Mouse (Mus musculus): ENCODE results near the gene Mtrex. TPM values are rescaled to one million over a fixed set of nuclear protein-coding genes. Genes with fewer than 3 reads are reported as not detected.
A peak's percentile ranks its signal among the peaks of the same experiment; 100 is the strongest.

Mtrex gene
- polyA plus RNA-seq, 1 experiment from 2014 or later = 65.0 TPM

GRCm38 (mm10) chr13:112938130-112938529 is 10.9 kb upstream of the Mtrex start:
- Histone ChIP-seq H3K9me3 (ENCODE audit: control insufficient read depth, low read length) (no peaks in the 10 kb centered on the region), H3K9ac (no peak overlapping the region), H3K4me1 (replicated peaks; ENCODE audit: control insufficient read depth, insufficient read depth, low read length) (no peaks in the 10 kb centered on the region), H3K4me2 (replicated peaks) (no peak overlapping the region), H3K36me3 (replicated peaks; ENCODE audit: control insufficient read depth, insufficient read depth) (peaks cover 83% of the 10 kb centered on the region), H3K4me3 (replicated peaks; ENCODE audit: low read length) (no peak overlapping the region), H3K27ac (no peak overlapping the region), H3K27me3 (ENCODE audit: control insufficient read depth, insufficient read depth, low read length) (no peaks in the 10 kb centered on the region)
- WGBS = 96% methylated on average over 8 of the region's 8 CpGs
- ATAC-seq (ENCODE audit: low FRiP score) (no peak), DNase-seq (ENCODE audit: low spot score) (no peak)

- Histone ChIP-seq H3K4me1 (replicated peaks; ENCODE audit: control insufficient read depth, insufficient read depth, low read length) (peaks cover 21% of the 10 kb centered on the region), H3K9ac (peak overlapping the region; percentile 77), H3K4me3 (replicated peaks; ENCODE audit: low read length) (peak overlapping the region; percentile 86), H3K4me2 (replicated peaks) (peak overlapping the region; percentile 65), H3K9me3 (ENCODE audit: control insufficient read depth, low read length) (no peaks in the 10 kb centered on the region), H3K27ac (peak overlapping the region; percentile 87), H3K36me3 (replicated peaks; ENCODE audit: control insufficient read depth, insufficient read depth) (peaks cover 30% of the 10 kb centered on the region), H3K27me3 (ENCODE audit: control insufficient read depth, insufficient read depth, low read length) (no peaks in the 10 kb centered on the region)
- no peak for DNase-seq (ENCODE audit: low spot score)
- no peak for ATAC-seq (ENCODE audit: low FRiP score)
- WGBS = 8% methylated on average over 8 of the region's 8 CpGs
Measured at GRCm38 (mm10) chr13:112928038-112928668, 955 bp upstream of the Mtrex start.

- Histone ChIP-seq H3K4me2 (replicated peaks) (peak overlapping the region; percentile 65), H3K27me3 (ENCODE audit: control insufficient read depth, insufficient read depth, low read length) (no peaks in the 10 kb centered on the region), H3K4me1 (replicated peaks; ENCODE audit: control insufficient read depth, insufficient read depth, low read length) (peaks cover 21% of the 10 kb centered on the region), H3K9ac (peak overlapping the region; percentile 77), H3K36me3 (replicated peaks; ENCODE audit: control insufficient read depth, insufficient read depth) (peaks cover 17% of the 10 kb centered on the region), H3K9me3 (ENCODE audit: control insufficient read depth, low read length) (no peaks in the 10 kb centered on the region), H3K27ac (peak overlapping the region; percentile 87), H3K4me3 (replicated peaks; ENCODE audit: low read length) (peak overlapping the region; percentile 86)
- DNase-seq (ENCODE audit: low spot score) = no peak
- 0 out of 2 replicates have a peak, but pooled peaks have one; percentile 4 for ATAC-seq (ENCODE audit: low FRiP score)
- WGBS = under 1% methylated on average over 19 of the region's 19 CpGs
Measured at GRCm38 (mm10) chr13:112926796-112927195, 402 bp downstream of the Mtrex start.

GRCm38 (mm10) chr13:112925976-112926375 is 1.2 kb downstream of the Mtrex start:
- Histone ChIP-seq H3K4me1 (replicated peaks; ENCODE audit: control insufficient read depth, insufficient read depth, low read length) (peaks cover 21% of the 10 kb centered on the region), H3K9me3 (ENCODE audit: control insufficient read depth, low read length) (no peaks in the 10 kb centered on the region), H3K4me2 (replicated peaks) (peak overlapping the region; percentile 65), H3K9ac (peak overlapping the region; percentile 77), H3K36me3 (replicated peaks; ENCODE audit: control insufficient read depth, insufficient read depth) (peaks cover 17% of the 10 kb centered on the region), H3K27ac (no peak overlapping the region), H3K4me3 (replicated peaks; ENCODE audit: low read length) (peak overlapping the region; percentile 86), H3K27me3 (ENCODE audit: control insufficient read depth, insufficient read depth, low read length) (no peaks in the 10 kb centered on the region)
- 85% methylated on average over 4 of the region's 4 CpGs for WGBS
- no peak for DNase-seq (ENCODE audit: low spot score)
- no peak for ATAC-seq (ENCODE audit: low FRiP score)

GRCm38 (mm10) chr13:112925266-112925665 is 1.9 kb downstream of the Mtrex start:
- DNase-seq (ENCODE audit: low spot score) = no peak
- Histone ChIP-seq H3K4me1 (replicated peaks; ENCODE audit: control insufficient read depth, insufficient read depth, low read length) (peaks cover 21% of the 10 kb centered on the region), H3K9ac (no peak overlapping the region), H3K4me3 (replicated peaks; ENCODE audit: low read length) (no peak overlapping the region), H3K36me3 (replicated peaks; ENCODE audit: control insufficient read depth, insufficient read depth) (peaks cover 13% of the 10 kb centered on the region), H3K4me2 (replicated peaks) (no peak overlapping the region), H3K9me3 (ENCODE audit: control insufficient read depth, low read length) (no peaks in the 10 kb centered on the region), H3K27ac (no peak overlapping the region), H3K27me3 (ENCODE audit: control insufficient read depth, insufficient read depth, low read length) (no peaks in the 10 kb centered on the region)
- 81% methylated on average over 6 of the region's 6 CpGs for WGBS
- ATAC-seq (ENCODE audit: low FRiP score) = no peak

- Histone ChIP-seq H3K9me3 (ENCODE audit: control insufficient read depth, low read length) (no peaks in the 10 kb centered on the region), H3K4me3 (replicated peaks; ENCODE audit: low read length) (no peak overlapping the region), H3K9ac (no peak overlapping the region), H3K4me2 (replicated peaks) (no peak overlapping the region), H3K36me3 (replicated peaks; ENCODE audit: control insufficient read depth, insufficient read depth) (peaks cover 44% of the 10 kb centered on the region), H3K27me3 (ENCODE audit: control insufficient read depth, insufficient read depth, low read length) (no peaks in the 10 kb centered on the region), H3K4me1 (replicated peaks; ENCODE audit: control insufficient read depth, insufficient read depth, low read length) (peaks cover 7% of the 10 kb centered on the region), H3K27ac (no peak overlapping the region)
- no peak for ATAC-seq (ENCODE audit: low FRiP score)
- 94% methylated on average over 3 of the region's 3 CpGs for WGBS
- DNase-seq (ENCODE audit: low spot score) = no peak
Measured at GRCm38 (mm10) chr13:112920906-112921305, 6.3 kb downstream of the Mtrex start.

GRCm38 (mm10) chr13:112919141-112919865 is 7.9 kb downstream of the Mtrex start:
- H3K4me2 ChIP-seq (replicated peaks) = no peak overlapping the region
- no peaks in the 10 kb centered on the region for H3K27me3 ChIP-seq (ENCODE audit: control insufficient read depth, insufficient read depth, low read length)
- no peak for DNase-seq (ENCODE audit: low spot score)
- WGBS = 83% methylated on average over 4 of the region's 4 CpGs
- H3K4me1 ChIP-seq (replicated peaks; ENCODE audit: control insufficient read depth, insufficient read depth, low read length) = no peaks in the 10 kb centered on the region
- peaks cover 51% of the 10 kb centered on the region for H3K36me3 ChIP-seq (replicated peaks; ENCODE audit: control insufficient read depth, insufficient read depth)
- H3K9ac ChIP-seq = no peak overlapping the region
- H3K4me3 ChIP-seq (replicated peaks; ENCODE audit: low read length) = no peak overlapping the region
- no peak for ATAC-seq (ENCODE audit: low FRiP score)
- no peaks in the 10 kb centered on the region for H3K9me3 ChIP-seq (ENCODE audit: control insufficient read depth, low read length)
- H3K27ac ChIP-seq = no peak overlapping the region

- no peak overlapping the region for H3K27ac ChIP-seq
- no peak overlapping the region for H3K4me3 ChIP-seq (replicated peaks; ENCODE audit: low read length)
- no peaks in the 10 kb centered on the region for H3K27me3 ChIP-seq (ENCODE audit: control insufficient read depth, insufficient read depth, low read length)
- H3K4me1 ChIP-seq (replicated peaks; ENCODE audit: control insufficient read depth, insufficient read depth, low read length) = no peaks in the 10 kb centered on the region
- WGBS = 96% methylated on average over 4 of the region's 4 CpGs
- H3K36me3 ChIP-seq (replicated peaks; ENCODE audit: control insufficient read depth, insufficient read depth) = peaks cover 71% of the 10 kb centered on the region
- H3K9me3 ChIP-seq (ENCODE audit: control insufficient read depth, low read length) = no peaks in the 10 kb centered on the region
- DNase-seq (ENCODE audit: low spot score) (no peak), ATAC-seq (ENCODE audit: low FRiP score) (no peak)
- no peak overlapping the region for H3K4me2 ChIP-seq (replicated peaks)
- no peak overlapping the region for H3K9ac ChIP-seq
Measured at GRCm38 (mm10) chr13:112910434-112910833, 16.8 kb downstream of the Mtrex start.

GRCm38 (mm10) chr13:112909663-112910062 is 17.5 kb downstream of the Mtrex start:
- Histone ChIP-seq H3K4me3 (replicated peaks; ENCODE audit: low read length) (no peak overlapping the region), H3K9me3 (ENCODE audit: control insufficient read depth, low read length) (no peaks in the 10 kb centered on the region), H3K9ac (no peak overlapping the region), H3K4me2 (replicated peaks) (no peak overlapping the region), H3K27ac (no peak overlapping the region), H3K36me3 (replicated peaks; ENCODE audit: control insufficient read depth, insufficient read depth) (peaks cover 78% of the 10 kb centered on the region), H3K4me1 (replicated peaks; ENCODE audit: control insufficient read depth, insufficient read depth, low read length) (no peaks in the 10 kb centered on the region), H3K27me3 (ENCODE audit: control insufficient read depth, insufficient read depth, low read length) (no peaks in the 10 kb centered on the region)
- ATAC-seq (ENCODE audit: low FRiP score) (no peak), DNase-seq (ENCODE audit: low spot score) (peak; percentile 77)
- 73% methylated on average over 4 of the region's 4 CpGs for WGBS
